16 mouse cellular contexts compared by ENCODE assay signal in genomic region chr1:64242401-64242800, GRCm38 (mm10).
"Had no signal": no experiment of that assay in that cellular context is flagged by ENCODE, and none has a peak within 500 bp of the region (broad histone marks: within the 10 kb centered on the region; RNA-seq: fewer than 3 reads in every experiment).

No protein-coding gene starts in this region.

- H3K27ac ChIP-seq: neural tube, embryonic 13.5 days; neural tube, embryonic 15.5 days; stomach, embryonic 15.5 days; stomach, postnatal 0 days had no signal

- H3K9ac ChIP-seq: neural tube, embryonic 13.5 days; neural tube, embryonic 15.5 days; stomach, embryonic 15.5 days had no signal

- H3K4me2 ChIP-seq: neural tube, embryonic 13.5 days; neural tube, embryonic 15.5 days; stomach, embryonic 15.5 days had no signal

- H3K4me3 ChIP-seq: neural tube, embryonic 13.5 days; neural tube, embryonic 15.5 days; stomach, embryonic 15.5 days had no signal

- H3K36me3 ChIP-seq: neural tube, embryonic 13.5 days; neural tube, embryonic 15.5 days; stomach, embryonic 15.5 days had no signal

- DNase-seq: retina, postnatal 1 day; right cerebral cortex, adult 18-20 months; right cerebral cortex, postnatal 14 days; right cerebral cortex, postnatal 25 days; right cerebral cortex, postnatal 4 days; spleen, adult 18-20 months; thymus, adult 18-20 months; thymus, adult 2 months; thymus, postnatal 14 days; thymus, postnatal 25 days; thymus, postnatal 36 days; thymus, postnatal 4 days had no signal

- H3K27me3 ChIP-seq: neural tube, embryonic 13.5 days; neural tube, embryonic 15.5 days; stomach, embryonic 15.5 days had no signal

- H3K4me1 ChIP-seq: neural tube, embryonic 13.5 days; neural tube, embryonic 15.5 days; stomach, embryonic 15.5 days had no signal

- H3K9me3 ChIP-seq: neural tube, embryonic 15.5 days; stomach, embryonic 15.5 days had no signal
